Mouse (Mus musculus) gastrocnemius, postnatal 14 days (tissue): ENCODE measurements at regions not wholly inside any gene's neighbourhood (a gene's known extent, or its start where the extent isn't known, plus 50 kb on each side); places are given as distances from the start of the nearest gene placed in this dataset.

ENCODE experiments used
- DNase-seq: peaks from one replicate; pipeline ENCODE4 v3.0.0; 2021; ENCODE audit warnings: mixed read lengths
- intact Hi-C: fragments of 180-260 bp; cut with DNase I; formaldehyde crosslinking; loops from one replicate; pipeline ENCODE4 v1.15.1; 2025; ENCODE audit warnings: low total_unique reads

DNA sequence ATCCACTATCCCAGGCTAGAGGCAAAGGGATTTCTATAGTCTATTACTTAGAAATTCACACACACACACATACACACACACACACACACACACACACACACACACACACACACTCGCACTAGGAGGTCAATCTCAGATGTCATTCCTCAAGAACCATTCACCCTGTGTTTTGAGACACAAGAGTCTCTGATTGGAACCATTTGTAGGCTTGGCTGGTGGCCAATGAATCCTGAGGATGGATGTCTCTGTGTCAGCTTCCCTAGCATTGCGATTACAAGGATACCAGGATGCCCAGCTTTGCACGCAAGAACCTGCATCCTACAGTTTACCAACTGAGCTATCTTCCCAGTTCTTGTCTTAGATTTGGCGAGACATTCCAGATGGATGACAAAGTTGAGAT, 186.5 kb downstream of the Lmo4 start:
- no peak for DNase-seq
- intact Hi-C loops, result no loop called here

- DNase-seq, result no peak
- intact Hi-C loops, result no loop called here
Observed at GRCm38 (mm10) chr3:144015236-144015635, 189.8 kb downstream of the Lmo4 start.

DNA sequence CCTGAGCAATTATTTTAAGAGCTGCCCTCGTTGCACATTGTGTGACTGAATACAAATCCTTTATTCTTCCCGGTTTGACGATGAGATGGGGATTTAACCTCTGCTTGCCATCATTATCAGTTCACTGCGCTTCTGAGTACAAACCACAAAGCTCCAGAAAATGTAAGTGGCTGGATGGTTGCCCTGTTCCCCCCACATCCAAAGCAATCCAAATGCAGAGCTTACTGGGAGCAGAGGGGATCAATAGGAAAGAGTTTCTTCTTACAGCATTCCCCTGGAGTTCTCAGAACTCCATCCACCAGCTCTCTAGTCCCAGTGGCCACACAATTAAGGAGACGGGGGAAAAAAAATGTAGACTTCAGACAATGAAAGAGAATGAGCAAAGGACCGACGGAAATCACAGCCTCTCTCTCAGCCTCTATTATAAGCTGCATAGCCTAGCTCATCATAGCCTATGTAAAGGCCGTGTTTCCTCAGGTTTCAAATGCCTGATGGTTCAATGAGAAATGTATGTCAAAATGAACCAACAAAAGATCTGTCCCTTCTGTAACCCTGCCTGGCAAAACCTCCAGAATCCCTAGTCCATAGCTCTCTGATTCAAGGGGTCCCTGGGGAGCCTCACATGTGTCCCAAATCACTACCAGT, 191.4 kb downstream of the Lmo4 start:
- intact Hi-C loops, result no loop called here
- no peak for DNase-seq

- no peak for DNase-seq
- intact Hi-C loops, result no loop called here
Observed at GRCm38 (mm10) chr3:144012820-144013219, 192.2 kb downstream of the Lmo4 start.

DNA sequence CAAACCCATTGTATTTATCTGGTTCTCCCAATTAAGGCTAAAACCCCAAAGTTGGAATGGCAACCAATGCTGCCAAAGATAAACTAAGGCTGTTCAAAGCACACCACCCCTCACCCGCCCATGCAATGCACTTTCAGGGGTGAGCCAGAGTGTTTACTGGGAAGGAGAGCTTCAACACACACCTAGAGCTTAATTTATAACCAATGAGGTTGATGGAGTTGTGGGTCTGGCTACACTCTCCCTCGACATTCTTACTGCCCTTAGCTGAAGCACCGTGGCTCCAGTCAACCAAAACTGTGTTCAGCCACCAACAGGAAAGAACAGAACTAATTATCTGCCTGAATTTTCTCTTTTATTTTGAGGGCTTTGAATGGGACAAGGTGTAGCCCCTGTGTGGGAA, 192.8 kb downstream of the Lmo4 start:
- DNase-seq, result no peak
- intact Hi-C loops, result no loop called here

DNA sequence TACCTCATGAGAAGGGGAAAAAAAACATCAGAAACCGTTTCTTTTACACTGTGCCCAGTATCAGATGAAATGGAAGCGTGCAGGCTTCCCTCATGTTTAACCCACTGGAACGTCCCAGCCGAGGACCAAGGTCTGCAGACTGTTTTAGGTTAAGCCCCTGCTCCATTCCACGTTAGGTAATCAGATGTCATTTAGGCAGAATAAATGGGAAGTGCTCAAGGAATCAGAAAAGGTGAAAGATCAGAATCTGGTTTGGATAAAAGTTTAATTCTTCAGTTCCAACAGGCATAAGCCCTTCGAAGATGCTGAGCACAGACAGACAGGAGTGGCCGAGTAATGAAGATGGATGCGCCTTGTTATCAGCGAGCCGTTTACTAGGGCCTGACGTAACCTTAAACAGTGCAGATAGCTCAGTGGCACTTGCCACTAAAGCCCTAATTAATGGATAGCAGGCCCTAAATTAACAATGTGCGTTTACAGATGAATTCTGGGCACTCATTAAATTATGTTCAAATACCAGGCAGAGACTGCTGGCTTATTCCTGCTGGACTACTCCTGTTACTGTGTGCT, 193.5 kb downstream of the Lmo4 start:
- intact Hi-C loops, result no loop called here
- DNase-seq, result no peak

DNA sequence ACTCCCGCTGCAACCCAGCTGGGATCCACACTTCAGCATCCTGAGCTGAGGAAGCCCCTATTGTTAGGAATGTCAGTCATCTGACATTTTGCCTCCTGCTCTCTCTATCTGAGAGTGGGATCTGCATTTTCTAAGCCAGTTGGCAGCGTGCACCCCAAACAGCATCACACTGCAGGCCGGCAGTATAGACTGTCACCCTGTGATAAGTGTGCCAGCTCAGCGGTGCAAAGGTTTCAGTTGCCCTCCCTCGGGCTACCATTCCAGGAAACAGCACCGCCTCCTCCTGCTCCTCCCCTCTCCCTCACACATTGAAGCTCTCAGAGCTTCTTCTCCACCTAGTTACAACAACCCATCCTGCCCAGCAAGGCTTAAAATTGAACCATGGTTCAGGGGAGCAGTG, 194.5 kb downstream of the Lmo4 start:
- intact Hi-C loops, result no loop called here
- no peak for DNase-seq

- intact Hi-C loops, result no loop called here
- DNase-seq, result no peak
Observed at GRCm38 (mm10) chr3:144007111-144007619, 197.9 kb downstream of the Lmo4 start.

DNA sequence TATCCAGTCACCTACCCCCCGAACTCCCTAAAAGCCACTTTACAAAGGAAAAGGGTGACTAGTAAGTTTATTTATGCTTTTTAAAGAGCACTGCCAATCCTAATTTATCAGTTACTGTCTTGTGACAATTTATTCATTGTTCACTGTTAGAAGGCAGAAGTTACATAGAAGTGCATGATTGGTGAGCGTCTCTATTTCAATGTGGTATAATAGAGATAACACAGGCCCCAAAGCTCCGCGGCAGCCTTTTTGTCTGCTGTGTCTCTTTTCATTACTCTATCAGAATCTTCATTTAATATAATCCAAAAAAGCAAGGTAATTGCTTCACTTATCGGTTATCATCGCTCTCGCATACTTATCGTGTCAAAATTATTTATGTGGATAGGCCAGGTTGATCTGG, 207.1 kb downstream of the Lmo4 start:
- DNase-seq, result no peak
- intact Hi-C loops, result no loop called here

DNA sequence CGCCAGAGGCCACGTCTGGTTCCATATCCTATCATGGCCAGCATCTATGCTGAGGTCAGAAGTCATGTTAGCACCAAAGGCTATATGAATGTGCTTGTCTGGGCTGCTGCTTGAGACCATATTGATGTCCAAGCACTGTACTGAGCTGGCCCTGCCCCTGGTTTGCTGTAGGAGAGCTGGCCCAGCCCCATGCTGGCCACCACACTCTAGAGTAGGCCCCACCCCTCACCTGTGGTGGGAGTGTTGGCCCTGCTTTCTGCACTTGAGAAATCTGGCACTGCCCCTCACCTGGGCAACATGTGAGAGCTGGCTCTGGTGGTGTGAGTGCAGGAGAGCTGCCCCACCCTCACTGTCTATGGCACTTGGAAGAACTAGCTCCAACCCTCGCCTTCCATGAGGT, 210.0 kb downstream of the Lmo4 start:
- DNase-seq, result no peak
- intact Hi-C loops, result no loop called here

DNA sequence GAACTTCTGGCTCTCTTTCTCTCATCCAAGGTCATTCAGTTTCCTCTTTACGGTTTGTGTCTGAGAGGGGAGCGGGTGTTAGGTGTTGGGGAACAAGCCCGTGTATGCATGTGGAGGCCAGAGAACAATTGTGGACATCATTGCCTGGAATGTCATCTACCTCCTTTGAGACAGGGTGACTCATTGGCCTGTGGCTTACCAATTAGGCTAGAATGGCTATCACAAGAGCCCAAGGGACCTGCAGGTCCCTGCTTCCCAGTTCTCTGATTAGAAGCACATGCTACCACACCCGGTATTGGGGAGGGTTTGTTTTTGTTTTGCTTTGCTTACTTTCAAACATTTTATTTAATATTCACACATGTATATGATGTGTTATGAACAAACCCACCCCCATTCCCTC, 216.0 kb downstream of the Lmo4 start:
- DNase-seq, result no peak
- intact Hi-C loops, result no loop called here

DNA sequence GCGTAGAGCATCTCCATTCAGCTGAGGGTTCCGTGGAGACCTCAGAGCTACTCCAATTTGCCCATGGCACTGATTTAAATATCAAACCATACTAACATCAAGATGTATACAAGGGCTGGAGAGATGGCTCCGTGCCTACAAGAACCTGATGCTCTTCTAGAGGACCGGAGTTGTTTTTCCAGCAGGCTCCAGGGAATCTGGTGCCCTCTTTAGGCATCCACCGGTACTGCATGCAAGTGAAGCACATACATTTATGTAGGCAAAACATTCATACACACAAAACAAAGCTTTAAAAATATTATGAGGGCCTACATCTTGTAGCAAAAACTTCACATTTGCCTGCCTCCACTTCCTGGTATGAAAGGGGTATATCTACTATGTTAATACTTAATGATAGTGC, 217.0 kb downstream of the Lmo4 start:
- no peak for DNase-seq
- intact Hi-C loops, result no loop called here

GRCm38 (mm10) chr3:143986798-143987197, 218.2 kb downstream of the Lmo4 start:
- DNase-seq, result no peak
- intact Hi-C loops, result no loop called here

DNA sequence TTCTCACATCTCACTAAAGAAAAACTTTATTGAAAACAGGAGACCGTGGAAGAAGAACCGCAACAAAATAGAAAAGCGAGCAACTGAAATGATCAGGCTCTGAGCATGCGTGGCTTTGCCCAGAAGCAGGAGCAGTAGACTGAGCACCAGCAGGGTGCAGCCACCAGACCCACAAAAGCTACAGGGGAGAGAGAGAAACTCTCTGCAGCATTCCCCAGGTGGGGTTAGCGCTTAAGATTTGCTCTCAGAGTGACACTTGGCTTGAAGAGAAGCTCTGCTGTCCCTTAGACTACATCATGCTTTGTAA, 218.9 kb downstream of the Lmo4 start:
- no peak for DNase-seq
- intact Hi-C loops, result no loop called here

- DNase-seq, result no peak
- intact Hi-C loops, result no loop called here
Observed at GRCm38 (mm10) chr3:143985349-143986199, 219.4 kb downstream of the Lmo4 start.

GRCm38 (mm10) chr3:143978703-143979102, 226.3 kb downstream of the Lmo4 start:
- intact Hi-C loops, result no loop called here

DNA sequence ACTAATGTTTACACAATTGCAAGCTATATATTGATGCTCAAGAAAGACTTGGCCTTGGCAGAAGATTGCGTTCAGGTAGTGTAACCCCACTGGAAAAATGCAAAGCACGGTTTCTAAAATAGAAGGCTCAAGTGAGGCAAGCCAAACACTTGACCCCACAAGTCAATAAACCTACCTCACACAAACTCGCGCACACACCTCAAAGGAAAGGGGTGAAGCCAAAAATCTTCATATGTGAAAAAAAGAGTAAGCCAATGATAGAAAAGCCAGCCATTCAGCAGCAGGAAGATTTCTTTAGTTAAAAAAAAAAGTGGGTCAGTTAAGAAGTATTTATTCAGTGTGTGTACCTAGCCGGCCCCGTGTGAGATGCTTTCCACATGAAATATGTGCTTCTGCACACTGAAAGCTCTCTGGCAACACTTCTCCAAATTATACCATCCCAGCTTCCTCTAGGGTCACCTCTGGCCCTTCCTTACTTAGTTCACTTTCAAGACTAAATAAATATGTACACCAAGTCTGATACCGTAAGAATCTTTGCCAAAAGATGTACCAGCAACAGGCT, 227.1 kb downstream of the Lmo4 start:
- no peak for DNase-seq
- intact Hi-C loops, result no loop called here

More at GRCm38 (mm10) chr3:143978703-143979102, 226.3 kb downstream of the Lmo4 start:
- no peak for DNase-seq

DNA sequence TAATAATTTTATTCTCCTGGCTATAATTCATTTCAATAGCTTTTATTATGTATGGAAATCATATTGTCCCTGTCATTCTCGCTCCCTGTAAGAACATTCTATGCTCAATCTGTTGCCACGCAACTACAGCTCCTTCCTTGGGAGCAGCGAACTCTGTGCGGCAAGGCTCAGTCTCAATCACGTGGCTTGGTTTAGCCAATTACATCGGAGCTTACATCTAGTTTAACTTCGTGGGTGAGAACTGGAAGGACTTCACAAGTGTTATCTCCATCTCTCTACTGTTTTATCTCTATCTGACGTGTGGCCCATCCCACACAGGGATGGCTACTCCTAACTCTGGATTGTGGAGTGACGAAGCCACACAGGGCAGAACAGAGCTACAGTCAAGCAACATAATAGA, 231.4 kb downstream of the Lmo4 start:
- intact Hi-C loops, result no loop called here

GRCm38 (mm10) chr3:143972351-143972750, 232.7 kb downstream of the Lmo4 start:
- intact Hi-C loops, result no loop called here
- DNase-seq, result no peak

More for the DNA sequence above, 231.4 kb downstream of the Lmo4 start:
- no peak for DNase-seq

- no peak for DNase-seq
- intact Hi-C loops, result no loop called here
Observed at GRCm38 (mm10) chr3:143970771-143971170, 234.2 kb downstream of the Lmo4 start.

DNA sequence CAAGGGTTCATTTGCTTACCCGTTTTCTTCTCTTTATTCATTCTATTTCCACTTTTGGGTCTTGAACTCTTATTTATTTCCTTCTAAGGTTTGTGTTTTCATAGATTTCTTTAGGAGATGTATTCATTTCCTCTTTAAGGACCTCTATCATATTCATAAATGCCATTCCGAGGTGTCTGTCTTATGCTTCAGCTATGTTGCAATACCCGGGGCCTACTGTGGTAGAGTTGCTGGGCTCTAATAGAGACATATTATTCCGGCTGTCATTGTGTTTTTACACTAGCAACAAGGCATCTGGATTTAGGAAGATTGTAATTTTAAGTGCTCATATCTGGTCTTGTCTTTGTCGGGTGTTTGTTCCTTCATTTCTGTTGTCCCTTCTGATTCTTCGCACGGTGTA, 249.5 kb downstream of the Lmo4 start:
- no peak for DNase-seq
- intact Hi-C loops, result no loop called here
